In the genomic region with DNA sequence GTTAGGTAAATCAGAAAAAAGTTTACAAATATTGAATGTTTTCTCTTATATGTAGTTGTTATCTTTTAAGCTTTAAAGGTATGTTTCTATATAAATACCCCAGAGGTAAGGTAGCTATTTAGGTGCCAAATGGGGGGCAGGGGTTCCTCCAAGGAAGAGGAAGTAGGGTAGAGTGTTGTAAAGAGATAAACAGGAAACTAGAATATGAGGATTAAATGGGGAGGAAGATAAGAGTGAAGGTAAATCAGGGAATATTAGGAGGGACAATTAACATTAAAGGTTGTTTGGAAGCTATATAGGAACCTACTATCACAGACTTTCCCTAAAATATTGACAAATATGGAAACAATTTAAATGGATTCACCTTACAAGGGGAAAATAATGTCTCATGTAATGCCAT, we compare ENCODE assay signal across 17 mouse cellular contexts.
DNase-seq lines count a peak whose midpoint lies in the region; TF ChIP-seq lines count a peak whose summit lies in the region.
"Had no signal": no experiment of that assay in that cellular context is flagged by ENCODE, and none has a peak within 500 bp of the region (broad histone marks: within the 10 kb centered on the region; RNA-seq: fewer than 3 reads in every experiment).

No protein-coding gene starts in this region.

- H3K27me3 ChIP-seq in MEL (ENCODE audit: control insufficient read depth in 1 of 2, insufficient read depth in 2 of 2, low read length in 2 of 2) = no peaks in the 10 kb centered on the region
- H3K27me3 ChIP-seq: CH12.LX, Patski had no signal

- TF ChIP-seq RAD21 in MEL (IDR thresholded peaks at IDR 0.05; ENCODE audit: low read depth, low read length) = no peak

- TF ChIP-seq POLR2A in MEL (IDR thresholded peaks at IDR 0.05; ENCODE audit: control insufficient read depth in 1 of 2, insufficient read depth in 1 of 2, low read depth in 1 of 2, low read length in 2 of 2, poor library complexity in 1 of 2) = no peak

- H3K9ac ChIP-seq in MEL (ENCODE audit: control insufficient read depth, low read depth, low read length, poor library complexity, severe bottlenecking) = no peak overlapping the region

- no peak overlapping the region for H3K4me3 ChIP-seq in MEL (ENCODE audit: control insufficient read depth in 1 of 2, insufficient read depth in 1 of 2, low read depth in 2 of 2, low read length in 2 of 2)

- peak; percentile 49 for DNase-seq in MEL (ENCODE audit: low read depth, low spot score)
- DNase-seq in left cerebral cortex, adult 11 months (ENCODE audit: low spot score) = no peak
- DNase-seq: adrenal gland, adult 2 months; adrenal gland, adult 8-10 months; adrenal gland, postnatal 10 days; adrenal gland, postnatal 14 days; adrenal gland, postnatal 25 days; adrenal gland, postnatal 36 days; B cell, adult 2 months; cerebellum, adult 11 months; cerebellum, adult 11-12 months; cerebellum, adult 18-20 months; cerebellum, adult 2 months; cerebellum, adult 8-10 months had no signal

- no peak for TF ChIP-seq CTCF in MEL (IDR thresholded peaks at IDR 0.05 in 2 of 3, conservative IDR thresholded peaks at IDR 0.05 in 1 of 3; ENCODE audit: control insufficient read depth in 1 of 3, insufficient read depth in 1 of 3, low read depth in 2 of 3, low read length in 3 of 3, poor library complexity in 1 of 3, severe bottlenecking in 1 of 3)

- H3K4me1 ChIP-seq in MEL (ENCODE audit: control insufficient read depth in 1 of 2, insufficient read depth in 2 of 2, low read length in 2 of 2) = peaks cover 3 to 8% of the 10 kb centered on the region in 2 experiments

- peaks cover 0 to 11% of the 10 kb centered on the region in 2 experiments; a peak in 2 of 4 replicates for H3K36me3 ChIP-seq in MEL (ENCODE audit: control insufficient read depth in 1 of 2, insufficient read depth in 2 of 2, low read length in 2 of 2)
- H3K36me3 ChIP-seq: G1E had no signal

- TF ChIP-seq EP300 in MEL (IDR thresholded peaks at IDR 0.05; ENCODE audit: low read depth in 1 of 2, low read length in 2 of 2) = peak; percentile 86 to 88

- no peaks in the 10 kb centered on the region for H3K9me3 ChIP-seq in MEL (replicated peaks; ENCODE audit: insufficient read depth, low read length)

- no peaks in the 10 kb centered on the region for H3K79me2 ChIP-seq in MEL (ENCODE audit: control insufficient read depth, insufficient read depth, low read length, poor library complexity)

- no peak overlapping the region for H3K27ac ChIP-seq in MEL (ENCODE audit: control insufficient read depth, low read depth, low read length)

TF ChIP-seq in MEL, 35 proteins besides CTCF, POLR2A, EP300 and RAD21:
- TF ChIP-seq ETS1 (IDR thresholded peaks at IDR 0.05; ENCODE audit: low read depth, low read length) (0 out of 2 replicates have a peak, but pooled peaks have one; percentile 23), CHD2 (IDR thresholded peaks at IDR 0.05; ENCODE audit: low read length) (no peak), NELFE (IDR thresholded peaks at IDR 0.05; ENCODE audit: low read depth, low read length) (no peak), GABPA (IDR thresholded peaks at IDR 0.05; ENCODE audit: low read depth, low read length) (no peak), GATA1 (IDR thresholded peaks at IDR 0.05; ENCODE audit: low read depth, low read length) (peak; percentile 69), TAL1 (IDR thresholded peaks at IDR 0.05; ENCODE audit: low read length) (no peak), ELF1 (IDR thresholded peaks at IDR 0.05; ENCODE audit: low read depth, low read length) (no peak), ZKSCAN1 (IDR thresholded peaks at IDR 0.05; ENCODE audit: low read depth, low read length) (no peak), CHD1 (IDR thresholded peaks at IDR 0.05; ENCODE audit: low read depth, low read length) (no peak), RCOR1 (IDR thresholded peaks at IDR 0.05; ENCODE audit: low read depth, low read length) (peak; percentile 74), MYC (IDR thresholded peaks at IDR 0.05; ENCODE audit: low read depth, low read length) (no peak), MYB (IDR thresholded peaks at IDR 0.05; ENCODE audit: low read depth, low read length) (no peak), HCFC1 (IDR thresholded peaks at IDR 0.05; ENCODE audit: low read depth, low read length) (no peak), TCF12 (IDR thresholded peaks at IDR 0.05; ENCODE audit: low read depth, low read length) (peak; percentile 87)
TF ChIP-seq in MEL: peak in this region for 4.
